Mouse (Mus musculus) liver, postnatal 0 days (tissue): ENCODE data around the gene Tnrc18. TPM values are rescaled to one million over a fixed set of nuclear protein-coding genes. Genes with fewer than 3 reads are reported as not detected.
"Not testable (repeated sequence)": the region's sequence is repeated elsewhere in the genome, so short reads cannot be mapped to it uniquely, and the experiment has no call there.

ENCODE experiments used
- ATAC-seq: fragments of 200-750 bp; cut with Nextera tagmentation; 2 replicates; pipeline ENCODE4 v1.8.0; 2017; ENCODE audit warnings: mild to moderate bottlenecking, moderate library complexity
- DNase-seq: peaks from one replicate; pipeline ENCODE4 v3.0.0-alpha.2; 2016
- H3K27ac ChIP-seq: fragments of 300-500 bp; sonication (generic); 2 replicates; pipeline ENCODE4 v1.5.1; 2014; ENCODE audit warnings: antibody characterized with exemption, moderate library complexity, mild to moderate bottlenecking, low read depth
- H3K27me3 ChIP-seq: fragments of 300-500 bp; sonication (generic); 2 replicates; pipeline ENCODE4 v1.6.1; 2014; ENCODE audit warnings: low read length, control low read depth, mixed read lengths; ENCODE audit not compliant: insufficient read depth
- H3K36me3 ChIP-seq: fragments of 300-500 bp; sonication (generic); replicated peaks from 2 replicates; pipeline ENCODE4 v1.6.1; 2014; ENCODE audit warnings: mild to moderate bottlenecking, control low read depth, low read length, moderate library complexity, mixed read lengths; ENCODE audit not compliant: insufficient read depth
- H3K4me1 ChIP-seq: fragments of 300-500 bp; sonication (generic); 2 replicates; pipeline ENCODE4 v1.6.1; 2014; ENCODE audit warnings: antibody characterized with exemption, mild to moderate bottlenecking, control low read depth; ENCODE audit not compliant: insufficient read depth
- H3K4me2 ChIP-seq: fragments of 300-500 bp; sonication (generic); 2 replicates; pipeline ENCODE4 v1.6.1; 2014; ENCODE audit warnings: low read depth, mild to moderate bottlenecking, low read length, moderate library complexity, mixed read lengths
- H3K4me3 ChIP-seq: fragments of 300-500 bp; sonication (generic); 2 replicates; pipeline ENCODE4 v1.5.1; 2014; ENCODE audit warnings: low read depth, low read length
- H3K9ac ChIP-seq: fragments of 300-500 bp; sonication (generic); replicated peaks from 2 replicates; pipeline ENCODE4 v1.6.1; 2014; ENCODE audit warnings: mild to moderate bottlenecking, moderate library complexity
- H3K9me3 ChIP-seq: fragments of 300-500 bp; sonication (generic); 2 replicates; pipeline ENCODE4 v1.6.1; 2016; ENCODE audit warnings: mild to moderate bottlenecking, control low read depth, low read length, mixed read lengths
- CTCF ChIP-seq: sonication (generic); IDR thresholded peaks from 2 replicates; pipeline ENCODE4 v1.5.1; 2016; ENCODE audit warnings: antibody characterized with exemption, low read depth
- EP300 ChIP-seq: IDR thresholded peaks from 2 replicates; pipeline ENCODE4 v1.6.1; 2016; ENCODE audit warnings: antibody characterized with exemption, low read depth, mild to moderate bottlenecking
- WGBS: fragments of 180-500 bp; shearing (Covaris S2); extraction: QIAGEN DNeasy Blood & Tissue Kit; methylation state at CpG from one replicate; pipeline ENCODE4 v1.1.7; 2014; ENCODE audit not compliant: insufficient replicate concordance; 5-methylcytosine and 5-hydroxymethylcytosine counted together
- polyA plus RNA-seq: library from polyadenylated mRNA; unstranded; fragments of >200 nt; fragmentation: Nextera tagmentation; extraction: Ambion mirVana; gene quantifications from 2 replicates; pipeline ENCODE4 v1.2.1, GENCODE M21; 2015

Gene Tnrc18
- polyA plus RNA-seq, 1 experiment from 2014 or later: 4.0 TPM

DNA sequence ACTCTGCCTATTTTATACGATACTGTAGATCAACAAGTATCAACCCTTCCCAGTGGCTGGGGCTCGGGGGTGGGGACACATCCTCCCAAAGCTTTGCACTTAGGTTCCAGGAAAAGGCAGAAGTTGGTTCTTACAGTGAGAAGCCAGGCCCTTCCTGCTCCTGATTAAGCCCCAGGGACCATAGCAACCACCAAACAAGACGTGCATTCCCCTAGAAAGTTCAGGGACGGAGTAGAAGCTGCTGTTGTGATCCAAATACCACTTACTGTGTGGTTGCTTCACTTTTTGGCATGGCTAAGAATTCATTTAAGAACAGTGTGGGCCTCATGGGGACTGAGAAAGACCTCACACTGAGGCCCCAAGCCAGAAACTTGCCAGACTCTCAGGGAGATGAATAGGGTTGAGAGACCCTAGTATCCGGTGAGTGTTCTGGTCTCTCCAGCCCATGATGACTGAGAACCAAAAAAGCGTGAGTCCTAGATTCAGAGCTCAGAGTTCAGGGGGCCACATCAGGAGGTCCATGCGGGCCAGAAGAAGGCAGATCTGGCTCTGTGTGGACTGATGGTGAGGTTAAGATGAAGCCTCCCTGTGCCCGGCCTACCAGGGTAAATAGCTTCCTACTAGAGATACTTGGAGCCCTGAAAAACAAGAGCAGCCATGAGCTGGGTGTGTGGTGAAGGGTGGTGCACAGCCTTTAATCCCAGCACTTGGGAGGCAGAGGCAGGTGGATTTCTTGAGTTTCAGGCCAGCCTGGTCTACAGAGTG is 24.1 kb upstream of the Tnrc18 start:
- TF ChIP-seq CTCF: no peak
- no peak for TF ChIP-seq EP300
- DNase-seq: no peak
- Histone ChIP-seq H3K9me3 (no peaks in the 10 kb centered on the region), H3K36me3 (no peaks in the 10 kb centered on the region), H3K4me2 (no peak overlapping the region), H3K27me3 (no peaks in the 10 kb centered on the region), H3K4me3 (no peak overlapping the region), H3K27ac (no peak overlapping the region), H3K9ac (no peak overlapping the region), H3K4me1 (no peaks in the 10 kb centered on the region)
- 64% methylated on average over 8 of the region's 8 CpGs for WGBS
- peak; percentile 35 for ATAC-seq

DNA sequence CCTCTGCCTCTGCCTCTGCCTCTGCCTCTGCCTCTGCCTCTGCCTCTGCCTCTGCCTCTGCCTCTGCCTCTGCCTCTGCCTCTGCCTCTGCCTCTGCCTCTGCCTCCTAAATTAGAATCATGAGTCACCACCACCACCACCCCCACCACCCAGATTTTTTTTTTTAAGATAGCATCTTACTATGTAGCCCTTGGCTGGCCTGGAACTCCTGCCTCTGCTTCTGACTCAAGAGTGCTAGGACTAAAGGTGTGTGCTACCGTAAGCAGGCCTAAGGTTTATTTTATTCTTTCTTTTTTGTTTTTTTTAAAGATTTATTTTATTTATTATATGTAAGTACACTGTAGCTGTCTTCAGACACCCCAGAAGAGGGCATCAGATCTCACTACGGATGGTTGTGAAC is 20.0 kb upstream of the Tnrc18 start:
- H3K9me3 ChIP-seq, H3K27me3 ChIP-seq, H3K36me3 ChIP-seq, H3K9ac ChIP-seq, H3K4me2 ChIP-seq, H3K4me3 ChIP-seq, DNase-seq, H3K4me1 ChIP-seq, H3K27ac ChIP-seq, ATAC-seq: not testable (repeated sequence)
- 85% methylated on average over 2 of the region's 2 CpGs for WGBS

DNA sequence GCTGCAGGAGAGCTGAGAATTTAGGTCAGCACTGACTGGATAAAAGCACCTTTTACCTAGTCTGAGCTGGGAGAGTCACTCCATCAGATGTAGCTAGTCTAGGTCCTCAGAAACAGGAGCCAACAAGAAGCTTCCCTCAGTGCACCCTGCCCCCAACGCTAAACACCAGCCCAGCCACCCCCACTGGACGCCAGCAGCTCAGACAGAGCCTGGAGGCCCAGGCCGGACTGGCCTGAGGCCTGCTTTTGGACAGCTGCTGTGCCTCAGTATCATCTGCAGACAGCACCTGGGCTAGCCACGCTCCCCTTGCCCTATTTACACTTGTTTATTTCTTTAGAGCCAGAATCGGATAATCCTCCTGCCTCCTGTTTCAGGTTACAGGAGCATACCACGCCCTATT is 19.4 kb upstream of the Tnrc18 start:
- Histone ChIP-seq H3K27ac (no peak overlapping the region), H3K4me3 (no peak overlapping the region), H3K9me3 (0 out of 2 replicates have a peak, but pooled peaks cover 4% of the 10 kb centered on the region), H3K4me2 (no peak overlapping the region), H3K27me3 (no peaks in the 10 kb centered on the region), H3K9ac (no peak overlapping the region), H3K36me3 (no peaks in the 10 kb centered on the region), H3K4me1 (no peaks in the 10 kb centered on the region)
- no peak for DNase-seq
- WGBS: 80% methylated on average over 5 of the region's 6 CpGs
- no peak for ATAC-seq
- TF ChIP-seq CTCF: no peak
- TF ChIP-seq EP300: no peak

DNA sequence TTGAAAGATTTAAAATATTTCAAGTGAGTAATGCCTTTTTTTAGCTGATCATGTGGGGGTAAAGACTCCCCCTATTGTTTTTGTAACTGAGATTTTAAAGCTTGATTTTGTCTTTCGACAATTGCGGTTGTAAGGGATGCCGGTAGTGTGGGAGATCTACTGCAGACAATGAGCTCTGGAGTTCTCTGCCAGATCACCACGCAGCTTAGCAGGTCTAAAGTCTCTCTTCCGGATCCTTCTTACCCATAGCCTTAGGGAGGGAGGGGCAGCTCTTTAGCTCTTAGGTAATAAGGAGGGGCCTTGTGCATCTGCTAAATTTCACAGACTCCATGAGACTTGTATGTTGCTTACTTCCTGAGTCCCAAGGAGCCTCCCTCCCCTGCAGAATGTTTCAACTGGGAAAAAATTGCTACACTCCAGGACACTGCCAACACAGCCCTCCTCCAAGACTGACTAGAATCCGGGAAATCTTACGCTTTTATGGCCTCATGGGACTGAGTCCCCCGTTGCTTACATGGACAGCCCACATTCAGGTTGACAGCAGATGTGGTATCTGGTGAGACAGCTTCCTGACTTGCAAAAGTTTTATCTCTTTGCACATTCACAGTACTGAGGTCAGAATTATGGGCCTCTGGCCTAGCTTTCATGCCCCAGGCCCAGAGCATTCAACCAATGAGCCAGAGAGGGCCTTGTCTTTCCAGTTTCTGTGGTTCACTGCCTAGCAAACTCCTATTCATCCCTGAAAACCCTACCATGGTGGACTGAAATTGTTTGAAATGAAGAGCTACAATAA is 16.4 kb upstream of the Tnrc18 start:
- no peak for ATAC-seq
- TF ChIP-seq EP300: no peak
- TF ChIP-seq CTCF: no peak
- H3K9ac ChIP-seq: no peak overlapping the region

DNA sequence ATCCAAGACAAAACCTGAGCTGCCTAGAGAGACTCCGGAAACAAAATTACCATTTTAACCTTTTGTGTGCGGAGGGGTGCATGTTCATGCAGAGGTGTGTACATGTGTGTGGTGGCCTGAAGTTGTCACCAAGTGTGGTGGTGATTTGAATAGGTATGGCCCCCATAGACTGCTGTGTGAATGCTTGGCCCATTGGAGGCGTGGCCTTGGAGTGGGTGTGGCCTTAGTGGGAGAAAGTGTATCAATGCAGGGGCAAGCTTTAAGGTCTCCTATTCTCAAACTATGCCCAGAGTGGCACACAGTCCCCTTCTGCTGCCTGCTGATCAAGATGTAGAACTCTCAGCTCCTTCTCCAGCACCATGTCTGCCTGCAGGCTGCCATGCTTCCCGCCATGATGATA is 8.7 kb upstream of the Tnrc18 start:
- Histone ChIP-seq H3K9me3 (no peaks in the 10 kb centered on the region), H3K9ac (no peak overlapping the region), H3K27ac (no peak overlapping the region), H3K4me3 (no peak overlapping the region), H3K4me1 (peaks cover 13% of the 10 kb centered on the region), H3K36me3 (no peaks in the 10 kb centered on the region), H3K27me3 (peaks cover 15% of the 10 kb centered on the region), H3K4me2 (no peak overlapping the region)
- DNase-seq: no peak
- TF ChIP-seq EP300: no peak
- TF ChIP-seq CTCF: no peak
- no peak for ATAC-seq
- WGBS: 77% methylated on average over 4 of the region's 4 CpGs

More for the DNA sequence above, 16.4 kb upstream of the Tnrc18 start:
- 62% methylated on average over 8 of the region's 8 CpGs for WGBS
- Histone ChIP-seq H3K4me2 (no peak overlapping the region), H3K4me3 (no peak overlapping the region), H3K9me3 (0 out of 2 replicates have a peak, but pooled peaks cover 4% of the 10 kb centered on the region), H3K4me1 (no peaks in the 10 kb centered on the region), H3K27me3 (no peaks in the 10 kb centered on the region), H3K36me3 (no peaks in the 10 kb centered on the region), H3K27ac (no peak overlapping the region)
- DNase-seq: no peak

DNA sequence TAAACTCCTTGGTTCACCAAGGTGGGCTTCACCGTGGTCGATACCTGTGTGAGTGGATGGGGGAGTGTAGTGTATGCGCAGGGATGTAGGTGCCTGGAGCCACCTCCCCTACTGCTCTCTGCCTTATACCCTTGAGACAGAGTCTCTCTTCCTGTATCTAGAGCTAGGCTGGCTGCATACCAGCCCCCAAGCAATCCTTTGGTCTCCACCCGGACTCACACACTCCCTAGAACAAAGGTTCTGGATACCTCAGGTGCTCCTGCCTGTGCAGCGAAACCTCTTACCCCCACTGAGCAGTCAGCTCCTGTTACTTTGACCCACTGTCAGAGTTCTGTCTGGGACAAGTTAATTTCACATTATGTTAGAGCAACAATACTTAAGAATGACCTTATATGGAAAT is 8.2 kb upstream of the Tnrc18 start:
- Histone ChIP-seq H3K9ac (no peak overlapping the region), H3K36me3 (no peaks in the 10 kb centered on the region), H3K9me3 (no peaks in the 10 kb centered on the region), H3K27me3 (peaks cover 19% of the 10 kb centered on the region), H3K4me2 (no peak overlapping the region), H3K4me3 (no peak overlapping the region), H3K27ac (no peak overlapping the region), H3K4me1 (peaks cover 13% of the 10 kb centered on the region)
- TF ChIP-seq EP300: no peak
- no peak for TF ChIP-seq CTCF
- DNase-seq: no peak
- no peak for ATAC-seq
- WGBS: 86% methylated on average over 5 of the region's 5 CpGs
